Mouse (Mus musculus) mammary gland, adult 2 months (tissue): ENCODE data around the gene C130032M10Rik. TPM values are rescaled to one million over a fixed set of nuclear protein-coding genes. Genes with fewer than 3 reads are reported as not detected.

Experiments
- polyA plus RNA-seq: library from polyadenylated mRNA; depleted of rRNA; stranded (reverse); fragments of >200 nt; gene quantifications from 2 replicates; pipeline ENCODE4 v1.2.3, GENCODE M21; 2012; ENCODE audit warnings: low replicate concordance; rRNA removed

The C130032M10Rik gene
- not detected in 2 replicates for polyA plus RNA-seq

GRCm38 (mm10) chr9:114515364-114515763 lies at the start of gene C130032M10Rik:
Gene C130032M10Rik, plus strand, starts transcription at chr9:114515697.

GRCm38 (mm10) chr9:114504816-114505215 lies 10.7 kb upstream of the C130032M10Rik start, which contains the start of gene Ccr4:
Gene Ccr4, minus strand, starts transcription at chr9:114504916.

GRCm38 (mm10) chr9:114563761-114564606 lies 48.5 kb downstream of the C130032M10Rik start, which contains the start of gene Trim71:
Gene Trim71, minus strand, starts transcription at chr9:114564369.

Other genes with a start within 250 kb of the C130032M10Rik start
- gene Bcl2a1c, start 185.6 kb upstream of the C130032M10Rik start, polyA plus RNA-seq, result not detected in 2 replicates
- gene Crtap, start 125.0 kb upstream of the C130032M10Rik start, polyA plus RNA-seq, result 199 and 208 TPM in 2 replicates
- 41.9 and 47.1 TPM in 2 replicates for gene Glb1, start 114.6 kb upstream of the C130032M10Rik start, polyA plus RNA-seq
- gene Tmppe, start 114.6 kb upstream of the C130032M10Rik start, polyA plus RNA-seq, result 10.1 and 11.9 TPM in 2 replicates
- gene Ccr4, start 10.8 kb upstream of the C130032M10Rik start, polyA plus RNA-seq, result 4.1 and 4.3 TPM in 2 replicates
- gene Trim71, start 48.7 kb downstream of the C130032M10Rik start, polyA plus RNA-seq, result not detected in 2 replicates
- 19.8 and 28.9 TPM in 2 replicates for gene Cnot10, start 124.5 kb downstream of the C130032M10Rik start, polyA plus RNA-seq
- gene Dync1li1, start 173.1 kb downstream of the C130032M10Rik start, polyA plus RNA-seq, result 13.1 and 14.6 TPM in 2 replicates
- 50.2 and 62.5 TPM in 2 replicates for gene Cmtm6, start 215.4 kb downstream of the C130032M10Rik start, polyA plus RNA-seq